ENCODE assay signal across 9 mouse cellular contexts in genomic region chr15:95794611-95795565, GRCm38 (mm10). TPM values are rescaled to one million over a fixed set of nuclear protein-coding genes. Genes with fewer than 3 reads are reported as not detected.
DNase-seq lines count a peak whose midpoint lies in the region; ATAC-seq lines count a peak whose summit lies in the region.
"Had no signal": no experiment of that assay in that cellular context is flagged by ENCODE, and none has a peak within 500 bp of the region (broad histone marks: within the 10 kb centered on the region; RNA-seq: fewer than 3 reads in every experiment).

No protein-coding gene starts in this region.

- ATAC-seq in intestine, embryonic 16.5 days, result peak; percentile 81
- peak; percentile 25 for ATAC-seq in megakaryocyte-erythroid progenitor cell, adult 5-6 weeks (replicated peaks; ENCODE audit: low FRiP score, low TSS enrichment, poor library complexity, severe bottlenecking)

- H3K4me3 ChIP-seq in intestine, embryonic 16.5 days (ENCODE audit: low read length), result no peak overlapping the region
- H3K4me3 ChIP-seq: embryonic facial prominence, embryonic 15.5 days had no signal

- H3K4me2 ChIP-seq in intestine, embryonic 16.5 days (ENCODE audit: low read depth, low read length), result 0 out of 2 replicates have a peak overlapping the region, but pooled peaks have one; percentile 3
- H3K4me2 ChIP-seq: embryonic facial prominence, embryonic 15.5 days had no signal

- no peaks in the 10 kb centered on the region for H3K9me3 ChIP-seq in intestine, embryonic 16.5 days (ENCODE audit: control insufficient read depth, low read length)
- H3K9me3 ChIP-seq: embryonic facial prominence, embryonic 15.5 days had no signal

- WGBS in intestine, embryonic 16.5 days, result 54% methylated on average over 10 of the region's 10 CpGs

- no peaks in the 10 kb centered on the region for H3K27me3 ChIP-seq in intestine, embryonic 16.5 days (replicated peaks; ENCODE audit: control insufficient read depth, insufficient read depth, low read length)
- H3K27me3 ChIP-seq: embryonic facial prominence, embryonic 15.5 days had no signal

- H3K36me3 ChIP-seq in intestine, embryonic 16.5 days (ENCODE audit: control insufficient read depth, insufficient read depth, low read length), result 0 out of 2 replicates have a peak, but pooled peaks cover 4% of the 10 kb centered on the region

- DNase-seq in heart, adult 18-20 months, result peak; percentile 51 to 65
- no peak for DNase-seq in heart, adult 8-10 months (ENCODE audit: low spot score)
- peak; percentile 80 for DNase-seq in adrenal gland, adult 2 months
- DNase-seq in urinary bladder, postnatal 14 days (ENCODE audit: low spot score), result no peak
- DNase-seq in cerebellum, adult 18-20 months, result no peak
- DNase-seq in cerebellum, postnatal 25 days, result no peak

- H3K27ac ChIP-seq in intestine, embryonic 16.5 days (ENCODE audit: low read length), result no peak overlapping the region
- H3K27ac ChIP-seq: embryonic facial prominence, embryonic 15.5 days had no signal

- H3K4me1 ChIP-seq in intestine, embryonic 16.5 days (ENCODE audit: control insufficient read depth, insufficient read depth, low read length), result peaks cover 42% of the 10 kb centered on the region

- no peak overlapping the region for H3K9ac ChIP-seq in intestine, embryonic 16.5 days (ENCODE audit: low read depth, low read length)
- H3K9ac ChIP-seq: embryonic facial prominence, embryonic 15.5 days had no signal

RNA-seq across cellular contexts. Expression of gene Ano6, which starts 4.2 kb away (rescaled TPM):
- total RNA-seq in heart, adult 18-20 months (2021), result 10 to 100 TPM; 15.9 to 18.3 TPM
- 10 to 100 TPM; 17.7 to 21.2 (median 19.1) TPM for total RNA-seq in heart, adult 8-10 months (2022)
- total RNA-seq in adrenal gland, adult 2 months (2021), result 10 to 100 TPM; 69.6 to 90.3 TPM
- 20.6 and 28.6 TPM in 2 replicates for polyA plus RNA-seq in adrenal gland, adult 2 months (2012; rRNA removed)
- 51.5 and 63.1 TPM in 2 replicates for polyA plus RNA-seq in intestine, embryonic 16.5 days (2015; fragmentation: Nextera tagmentation; extraction: Ambion mirVana)
- total RNA-seq in megakaryocyte-erythroid progenitor cell, adult 5-6 weeks (2014; fragmentation: Nextera tagmentation), result 11.5 and 18.0 TPM in 2 replicates
- total RNA-seq in megakaryocyte-erythroid progenitor cell, adult 5-6 weeks (2017), result 10.5 and 15.9 TPM in 2 replicates

Comparison
In these comparisons a context has a peak if more than half of its experiments do, and no peak if none do; other contexts are left out.
1. DNase-seq: peak in heart, adult 18-20 months (2 of 2) and adrenal gland, adult 2 months (single experiment); none in heart, adult 8-10 months (single experiment), urinary bladder, postnatal 14 days (single experiment), cerebellum, adult 18-20 months (0 of 2) and cerebellum, postnatal 25 days (0 of 2).